Mouse (Mus musculus) lung, postnatal 0 days (tissue): ENCODE measurements around the gene 9130019O22Rik.

Experiments used
- CTCF ChIP-seq: IDR thresholded peaks from 2 replicates; pipeline ENCODE4 v1.5.1; 2016; ENCODE audit warnings: antibody characterized with exemption, mild to moderate bottlenecking
- EP300 ChIP-seq: IDR thresholded peaks from 2 replicates; pipeline ENCODE4 v1.6.1; 2016; ENCODE audit warnings: antibody characterized with exemption, mild to moderate bottlenecking, control low read depth

DNA sequence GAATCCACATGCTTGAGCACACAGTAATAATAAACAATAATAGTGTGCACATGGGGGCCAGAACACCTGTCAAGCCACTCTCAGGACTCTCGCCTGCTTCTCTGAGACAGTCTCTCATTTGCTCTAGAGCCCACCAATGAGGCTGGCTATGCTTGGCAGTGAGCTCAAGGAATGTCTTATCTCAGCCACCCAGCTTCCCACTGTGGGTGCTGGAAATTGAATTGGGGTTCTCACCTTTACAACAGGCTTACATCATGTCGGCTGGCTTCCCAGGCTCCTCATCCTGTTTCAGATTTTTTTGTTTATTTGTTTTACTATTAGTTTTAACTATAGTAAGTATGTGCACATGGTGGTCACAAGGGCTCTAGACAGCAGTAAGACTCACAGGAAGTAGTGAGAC lies 15.8 kb downstream of the 9130019O22Rik start:
- TF ChIP-seq CTCF (no peak), EP300 (no peak)
